Mouse (Mus musculus) testis, adult 2 months (tissue): ENCODE measurements at regions not wholly inside any gene's neighbourhood (a gene's known extent, or its start where the extent isn't known, plus 50 kb on each side); places are given as distances from the start of the nearest gene placed in this dataset.

Experiments
- CTCF ChIP-seq: fragments of 200-500 bp; IDR thresholded peaks from 2 replicates; pipeline ENCODE4 v1.5.1; 2012; ENCODE audit warnings: low read depth, mild to moderate bottlenecking, inconsistent platforms, low read length, moderate library complexity; ENCODE audit not compliant: control insufficient read depth, insufficient read depth, insufficient replicate concordance
- POLR2A ChIP-seq: fragments of 200-500 bp; IDR thresholded peaks from 2 replicates; pipeline ENCODE4 v1.6.1; 2012; ENCODE audit warnings: low read depth, mild to moderate bottlenecking, inconsistent platforms, low read length, moderate library complexity; ENCODE audit not compliant: control insufficient read depth

DNA sequence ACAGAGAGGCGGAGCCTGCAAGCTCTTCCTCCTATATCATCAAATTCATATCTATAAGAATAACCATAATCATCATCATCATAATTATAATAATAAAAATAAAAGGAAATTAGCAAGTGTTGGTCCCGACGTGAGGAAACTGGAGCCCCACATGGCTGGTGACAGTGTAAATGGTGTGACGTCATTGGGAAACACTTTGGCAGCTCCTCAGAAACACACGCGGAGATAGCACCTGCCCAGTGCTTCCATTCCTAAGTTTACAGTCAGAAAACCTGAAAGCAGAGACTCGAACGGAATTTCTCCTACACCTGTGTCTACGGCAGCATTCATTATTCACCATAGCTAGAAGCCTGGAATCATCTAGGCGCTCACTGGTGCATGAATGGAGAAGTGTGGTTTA is 115.2 kb upstream of the 1700012A03Rik start:
- no peak for TF ChIP-seq POLR2A
- TF ChIP-seq CTCF: no peak
